Mouse (Mus musculus): ENCODE results near the gene Clec16a.
A peak's percentile ranks its signal among the peaks of the same experiment; 100 is the strongest.

Clec16a gene

DNA sequence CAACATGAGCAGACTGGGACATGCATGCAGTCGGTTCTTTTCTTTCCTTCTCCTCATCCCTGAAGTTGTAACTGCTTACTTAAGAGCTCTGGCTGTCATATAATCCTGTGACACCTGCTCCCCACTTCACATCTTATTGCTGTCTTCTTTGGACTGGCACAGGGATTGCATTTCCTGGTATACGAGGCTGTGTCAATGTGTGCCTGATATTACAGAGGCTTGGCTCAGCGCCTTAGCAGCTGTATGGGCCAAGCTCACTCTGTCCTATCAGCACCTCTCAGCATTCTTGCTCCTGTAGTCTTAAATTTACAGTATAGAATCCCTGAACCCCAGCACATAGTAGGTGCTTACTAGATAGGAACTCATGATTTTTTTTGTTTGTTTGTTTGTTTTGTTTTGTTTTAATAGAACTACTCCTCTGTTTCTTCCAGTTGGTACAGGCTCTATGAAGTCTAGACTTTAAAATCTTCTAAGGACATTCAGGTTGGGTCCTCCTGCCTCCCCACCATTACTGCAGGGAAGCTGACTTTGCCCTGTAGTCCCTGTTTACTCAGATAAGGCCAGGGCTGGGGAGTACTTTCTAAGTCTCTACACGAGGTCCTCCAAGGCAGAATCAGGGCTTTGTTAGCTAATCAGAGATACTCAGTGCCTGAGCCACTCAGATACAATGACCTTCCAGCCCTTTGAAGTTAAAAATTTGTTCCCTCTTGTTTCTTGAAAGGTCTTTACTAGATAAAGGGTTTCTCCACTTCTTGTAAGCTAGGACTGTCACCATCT, 97.9 kb downstream of the Clec16a start:
- DNase-seq (ENCODE audit: low read depth, low spot score) = no peak

DNA sequence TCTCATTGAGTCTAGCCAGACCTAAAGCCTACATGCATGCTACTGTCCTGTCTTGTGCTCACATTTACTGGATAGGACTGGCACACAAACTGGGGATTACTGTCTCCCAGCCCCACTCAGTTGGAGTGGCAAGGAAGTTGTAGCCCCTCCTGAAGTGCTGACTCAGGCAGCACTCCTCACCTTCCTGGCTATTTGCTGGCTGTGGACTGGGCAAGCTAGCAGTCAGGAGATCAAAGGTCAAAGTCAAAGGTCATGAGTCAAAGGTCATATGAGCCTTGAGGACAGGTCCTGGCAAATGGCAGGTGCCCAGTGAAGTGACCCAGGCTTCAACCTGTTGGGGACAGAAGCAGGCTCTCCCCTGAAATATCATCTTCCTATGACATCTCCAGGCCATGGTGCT, 99.1 kb downstream of the Clec16a start:
- DNase-seq (ENCODE audit: low read depth, low spot score) = no peak

DNA sequence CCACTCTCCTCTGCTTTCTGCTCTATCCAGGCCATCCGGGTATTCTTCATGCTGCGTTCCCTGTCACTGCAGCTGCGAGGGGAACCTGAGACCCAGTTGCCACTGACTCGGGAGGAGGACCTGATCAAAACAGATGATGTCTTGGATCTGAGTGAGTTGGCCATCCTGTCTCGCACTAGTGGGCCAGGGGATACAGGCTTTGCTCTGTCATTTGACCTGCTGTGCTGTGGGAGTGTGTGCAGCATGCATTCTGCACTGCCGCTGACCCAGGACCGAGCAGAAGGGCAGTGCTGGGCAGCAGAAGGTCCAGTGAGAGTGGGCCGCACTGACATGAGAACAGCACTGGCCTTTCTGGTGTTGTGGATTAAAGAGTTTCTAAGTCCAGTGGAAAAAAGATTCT, 99.6 kb downstream of the Clec16a start:
- DNase-seq (ENCODE audit: low read depth, low spot score) = no peak

DNA sequence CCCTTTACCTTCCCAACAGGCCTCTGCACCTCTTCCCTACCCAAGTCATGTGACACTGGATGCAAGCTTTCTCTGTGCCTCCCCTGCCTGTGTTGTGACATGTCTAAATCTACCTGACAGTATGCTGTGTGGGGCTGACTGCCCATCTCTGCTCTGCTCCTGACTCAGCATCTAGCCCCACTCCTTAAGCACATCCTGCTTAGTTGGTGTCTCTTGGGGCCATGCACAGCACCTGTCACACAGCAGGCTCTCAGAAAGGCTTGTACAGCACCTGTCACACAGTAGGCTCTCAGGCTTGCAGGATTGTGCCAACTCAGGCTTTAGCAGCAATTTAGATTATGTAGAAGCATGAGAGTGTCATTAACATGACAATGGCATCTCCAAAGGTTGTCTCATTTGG, 106.7 kb downstream of the Clec16a start:
- DNase-seq (ENCODE audit: low read depth, low spot score) = no peak

DNA sequence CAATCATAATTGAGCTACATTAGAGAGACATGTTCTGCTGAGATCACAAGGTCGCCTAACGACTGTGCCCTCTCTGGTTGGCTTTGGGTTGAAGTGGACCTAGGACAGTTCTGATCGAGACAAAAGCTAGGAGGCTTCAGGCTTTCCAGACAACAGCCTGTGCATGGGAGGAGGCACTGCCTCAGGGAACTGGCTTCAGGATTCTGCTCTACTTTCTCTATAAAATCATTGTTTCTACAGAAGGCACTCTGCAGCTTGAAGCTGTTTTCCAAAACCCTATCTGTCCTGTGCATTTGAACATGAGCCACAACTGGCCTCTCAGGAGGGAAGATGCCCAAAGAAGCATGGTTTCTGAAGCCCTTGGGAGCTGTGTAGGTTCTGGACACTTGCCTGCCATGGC, 107.8 kb downstream of the Clec16a start:
- no peak for DNase-seq (ENCODE audit: low read depth, low spot score)

DNA sequence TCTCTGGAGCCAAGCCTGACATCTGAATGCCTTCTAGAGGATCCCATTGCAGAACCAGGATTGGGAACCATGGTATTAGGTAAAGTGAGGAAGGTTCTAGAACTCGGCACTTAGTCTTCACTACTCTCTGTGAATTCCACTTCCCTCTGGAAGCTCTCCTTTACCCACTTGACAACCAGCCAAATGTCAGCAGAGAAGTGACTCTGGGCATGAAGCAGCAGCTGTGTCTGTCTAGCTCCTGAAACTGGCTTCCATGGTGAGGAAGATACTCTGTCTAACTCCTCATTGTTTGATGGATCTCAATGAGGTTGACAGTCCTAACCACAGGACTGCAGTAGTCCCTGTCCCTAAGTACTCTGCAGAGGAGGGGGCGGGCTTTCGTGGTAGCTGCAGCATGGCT, 110.1 kb downstream of the Clec16a start:
- DNase-seq (ENCODE audit: low read depth, low spot score) = no peak

DNA sequence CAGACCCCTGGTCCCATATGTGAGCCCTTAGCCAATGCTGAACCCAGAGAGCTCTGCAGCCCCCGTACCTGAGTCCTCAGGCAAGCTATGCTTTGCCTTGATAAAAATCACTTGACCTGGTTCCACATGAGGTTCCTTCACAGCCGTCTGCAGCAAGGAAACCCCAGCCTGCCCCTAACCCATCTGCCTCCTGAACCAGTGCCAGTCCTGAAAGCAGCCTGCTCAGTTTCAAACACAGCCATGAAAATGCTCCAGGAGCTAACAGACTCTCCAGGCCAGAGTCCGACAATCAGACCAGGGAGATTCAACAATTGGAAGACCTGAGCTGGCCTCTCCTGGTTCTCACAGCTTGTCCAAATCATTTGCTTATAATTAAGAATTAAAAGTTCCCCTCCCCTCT, 110.8 kb downstream of the Clec16a start:
- no peak for DNase-seq (ENCODE audit: low read depth, low spot score)

DNA sequence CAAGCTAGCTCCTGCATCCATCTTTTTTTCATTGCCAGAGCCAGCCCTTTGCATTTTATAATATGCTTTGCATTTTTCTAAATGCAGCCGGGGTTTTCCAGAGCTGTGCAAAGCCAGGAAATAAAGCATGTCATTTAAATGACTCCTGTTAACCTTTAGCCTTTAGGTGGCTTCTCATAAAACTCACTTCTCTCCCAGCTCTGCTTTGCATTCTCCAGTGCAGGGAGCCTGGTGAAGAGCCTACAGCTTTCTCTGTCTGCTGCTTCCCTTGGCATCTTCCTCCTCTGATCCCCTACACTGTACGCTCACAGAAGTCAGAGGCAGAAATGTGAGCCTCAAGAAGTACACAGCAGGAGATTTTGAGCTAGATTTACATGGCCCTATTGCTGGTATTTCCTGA, 111.3 kb downstream of the Clec16a start:
- DNase-seq (ENCODE audit: low read depth, low spot score) = no peak

DNA sequence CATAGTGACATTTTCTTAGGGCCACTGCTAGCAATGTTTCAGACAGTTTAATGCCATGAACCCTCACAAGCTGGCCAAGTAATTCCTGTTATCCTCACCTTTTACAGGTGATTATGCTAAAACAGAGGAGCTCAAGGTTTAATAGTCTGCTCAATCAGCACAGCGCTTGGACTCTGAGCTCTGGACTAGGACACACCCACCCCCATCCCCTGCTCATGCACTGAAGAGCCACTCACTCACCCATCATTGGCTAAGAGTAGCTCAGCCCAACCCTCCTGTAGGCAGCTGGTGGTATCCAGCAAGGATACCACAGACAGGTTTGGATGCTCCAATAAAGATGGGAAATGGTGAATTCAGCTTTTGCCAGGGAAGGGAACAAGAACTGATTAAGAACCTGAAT, 111.8 kb downstream of the Clec16a start:
- DNase-seq (ENCODE audit: low read depth, low spot score) = no peak

DNA sequence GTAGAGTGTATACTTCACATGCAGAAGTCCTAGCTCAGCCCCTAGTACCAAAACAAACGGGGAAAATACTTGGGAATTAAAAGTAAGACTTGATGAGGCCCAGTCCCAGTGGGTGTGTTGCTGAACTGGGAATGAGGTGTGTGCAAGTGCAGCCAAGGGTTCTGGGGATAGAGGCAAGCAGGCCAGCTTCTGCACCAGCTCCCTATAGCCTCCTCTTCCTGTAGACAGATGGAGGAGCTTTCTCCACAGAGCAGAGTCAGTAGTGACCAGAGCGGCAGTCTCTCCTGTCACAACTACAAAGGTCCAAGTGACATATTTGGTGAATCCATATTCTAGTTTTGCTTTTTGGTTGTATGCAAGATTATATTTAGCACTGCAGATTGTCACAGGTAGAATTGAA, 114.1 kb downstream of the Clec16a start:
- DNase-seq (ENCODE audit: low read depth, low spot score) = no peak

DNA sequence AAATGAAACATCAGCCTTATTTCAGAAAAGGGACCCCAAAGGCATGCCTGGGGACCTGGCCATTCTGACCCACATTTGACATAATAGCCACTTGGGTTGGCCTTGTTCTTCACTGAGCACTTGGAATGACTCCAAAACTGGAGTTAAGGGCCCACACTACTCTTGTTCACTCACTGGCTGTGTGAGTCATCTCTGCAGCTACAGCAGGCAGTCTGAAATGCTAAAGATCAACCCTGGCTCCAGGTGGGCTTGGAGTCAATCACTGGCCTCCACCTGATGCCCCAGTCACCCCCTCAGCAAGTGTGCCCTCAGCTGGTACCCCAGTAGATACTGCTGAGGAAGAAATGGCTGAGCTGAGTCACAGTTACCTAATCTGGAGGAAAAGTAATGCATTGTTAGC, 115.4 kb downstream of the Clec16a start:
- no peak for DNase-seq (ENCODE audit: low read depth, low spot score)

DNA sequence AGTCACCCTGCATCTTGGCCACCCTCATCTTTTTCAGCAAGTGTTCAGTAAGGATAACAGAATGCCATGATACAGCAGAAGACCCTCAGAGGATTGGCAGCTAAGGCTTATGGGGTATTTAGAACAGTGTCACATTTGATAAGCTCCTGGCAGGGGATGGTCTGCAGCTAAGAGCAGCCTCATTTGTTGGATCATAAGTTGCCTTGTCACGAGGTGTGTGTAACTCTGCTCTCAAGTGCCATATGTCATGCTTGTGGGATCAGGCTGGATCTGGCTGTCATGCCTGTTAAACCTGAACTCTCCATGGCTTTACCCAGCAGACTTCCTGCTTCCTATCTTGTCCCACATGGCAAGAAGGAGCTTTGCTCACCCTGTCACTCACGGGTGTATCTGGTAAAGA, 116.2 kb downstream of the Clec16a start:
- DNase-seq (ENCODE audit: low read depth, low spot score) = peak; percentile 23

DNA sequence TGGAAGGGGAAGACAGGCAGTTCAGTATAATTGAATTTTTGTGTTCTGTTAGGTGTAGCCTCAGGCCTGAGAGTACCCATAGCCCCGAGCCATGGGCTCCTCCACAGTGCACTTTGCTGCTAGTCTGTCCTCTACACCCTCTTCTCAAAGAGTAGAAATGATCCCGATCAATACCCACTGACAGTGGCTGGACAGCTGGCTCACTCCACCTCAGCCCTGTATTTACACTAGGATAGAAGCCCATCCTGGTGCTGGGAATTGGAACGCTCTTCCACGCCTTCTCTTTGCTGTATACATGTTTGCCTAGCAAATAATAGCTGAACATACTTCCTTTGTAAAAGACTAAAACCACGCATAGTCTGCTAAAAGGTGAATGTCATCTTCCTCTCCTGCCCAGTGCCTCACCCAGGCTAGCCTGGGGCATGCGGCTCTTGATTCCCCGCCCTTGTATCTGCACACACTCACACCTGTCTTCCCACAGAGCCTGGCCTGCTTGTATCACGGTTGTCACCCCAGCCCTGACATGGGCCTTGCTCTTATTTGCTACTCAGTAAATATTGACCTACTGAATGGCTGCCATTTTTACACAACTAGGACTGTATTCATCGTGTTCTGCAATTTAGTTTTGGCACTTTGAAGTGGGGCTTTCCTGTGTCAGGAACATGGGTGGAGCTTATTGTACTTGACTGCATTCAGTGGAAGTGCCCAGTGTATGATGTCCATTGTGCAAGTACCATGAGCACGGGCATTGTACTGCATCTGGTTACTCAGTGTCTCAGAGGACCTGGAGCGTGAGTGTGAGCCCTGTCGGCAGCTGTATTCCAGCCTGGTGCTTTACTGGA, 119.0 kb downstream of the Clec16a start:
- no peak for DNase-seq (ENCODE audit: low read depth, low spot score)

DNA sequence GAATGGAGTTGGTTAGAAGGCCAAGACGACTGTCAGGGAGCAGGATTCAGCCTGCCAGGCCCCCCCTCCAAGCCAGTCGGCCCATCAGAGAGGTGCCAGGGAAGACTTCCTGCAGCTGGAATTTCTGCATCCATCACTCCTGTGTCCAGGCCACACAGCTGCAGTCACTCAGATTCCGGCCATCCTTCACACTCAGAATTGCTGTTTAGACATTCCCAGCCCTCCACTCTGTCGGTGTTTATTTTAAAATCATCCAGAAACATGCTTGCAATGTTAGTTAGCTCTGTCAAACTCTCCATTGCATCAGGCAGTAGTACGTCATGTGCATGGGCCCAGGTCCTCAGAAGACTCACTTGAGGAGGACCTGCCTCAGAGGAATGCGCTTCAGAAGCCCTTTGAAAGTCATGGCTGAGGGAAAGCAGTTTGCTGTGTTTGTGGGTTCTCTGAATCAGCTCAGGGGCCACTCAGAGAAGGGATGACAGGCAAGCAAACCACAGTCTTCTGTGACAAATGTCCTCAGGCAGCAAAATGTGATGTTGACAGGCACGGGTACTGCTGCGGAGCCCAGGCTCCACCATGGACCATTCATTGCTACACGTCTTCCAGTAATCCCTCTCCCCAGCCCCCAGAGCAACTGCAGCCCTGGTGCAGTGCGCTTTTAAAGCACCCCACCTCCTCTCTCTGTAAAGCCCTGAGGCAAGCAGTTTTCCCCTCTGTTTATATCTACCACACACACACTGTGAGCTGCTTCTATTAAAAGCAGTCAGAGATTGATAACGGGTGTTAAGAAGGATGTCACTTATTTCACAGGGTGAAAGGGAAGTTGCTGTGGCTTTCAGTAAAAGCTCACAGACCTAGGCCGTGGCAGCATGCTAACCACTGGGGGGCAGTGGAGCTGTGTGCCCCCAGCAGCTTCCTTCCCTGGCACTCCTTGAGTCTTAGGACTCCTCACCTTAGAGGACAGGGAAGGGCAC, 120.1 kb downstream of the Clec16a start:
- DNase-seq (ENCODE audit: low read depth, low spot score) = no peak

DNA sequence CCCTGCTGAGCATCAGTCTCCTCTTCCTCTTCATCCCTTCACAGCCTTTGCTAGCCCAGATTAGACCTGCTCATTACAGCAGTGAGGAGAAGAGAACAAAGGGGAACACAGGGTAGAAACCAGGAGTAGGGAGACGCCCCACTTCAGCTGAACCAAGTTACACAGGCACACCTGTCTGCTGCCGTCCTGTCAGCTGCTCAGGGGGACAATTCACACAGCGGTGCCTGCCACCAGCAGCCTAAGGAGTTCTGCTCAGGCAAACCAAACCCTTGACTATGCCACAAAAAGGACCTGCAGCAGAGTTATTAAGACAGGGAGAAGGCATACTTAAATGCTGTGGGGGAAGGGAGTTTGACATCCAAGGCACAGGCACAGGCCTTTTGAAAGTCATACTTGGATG, 121.6 kb downstream of the Clec16a start:
- no peak for DNase-seq (ENCODE audit: low read depth, low spot score)

DNA sequence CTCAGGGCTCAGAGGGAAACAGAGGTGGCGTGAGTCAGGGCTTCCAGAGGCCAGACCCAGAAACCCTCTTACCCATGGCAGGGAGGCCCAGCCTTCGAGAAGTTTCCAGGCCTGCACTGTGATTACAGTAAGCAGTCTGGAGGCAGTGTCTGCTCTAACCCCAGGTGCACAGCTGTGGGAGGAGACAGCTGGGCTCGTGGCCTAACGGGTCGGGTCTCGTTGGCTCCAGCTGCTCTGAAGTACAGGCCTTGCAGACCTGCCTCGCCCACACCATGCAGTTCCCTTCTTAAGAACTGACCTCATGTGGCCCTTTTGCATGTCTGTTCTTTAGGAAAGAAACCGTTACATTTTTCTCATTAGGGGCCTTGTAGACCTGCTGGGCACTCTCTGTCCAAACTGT, 123.3 kb downstream of the Clec16a start:
- no peak for DNase-seq (ENCODE audit: low read depth, low spot score)

DNA sequence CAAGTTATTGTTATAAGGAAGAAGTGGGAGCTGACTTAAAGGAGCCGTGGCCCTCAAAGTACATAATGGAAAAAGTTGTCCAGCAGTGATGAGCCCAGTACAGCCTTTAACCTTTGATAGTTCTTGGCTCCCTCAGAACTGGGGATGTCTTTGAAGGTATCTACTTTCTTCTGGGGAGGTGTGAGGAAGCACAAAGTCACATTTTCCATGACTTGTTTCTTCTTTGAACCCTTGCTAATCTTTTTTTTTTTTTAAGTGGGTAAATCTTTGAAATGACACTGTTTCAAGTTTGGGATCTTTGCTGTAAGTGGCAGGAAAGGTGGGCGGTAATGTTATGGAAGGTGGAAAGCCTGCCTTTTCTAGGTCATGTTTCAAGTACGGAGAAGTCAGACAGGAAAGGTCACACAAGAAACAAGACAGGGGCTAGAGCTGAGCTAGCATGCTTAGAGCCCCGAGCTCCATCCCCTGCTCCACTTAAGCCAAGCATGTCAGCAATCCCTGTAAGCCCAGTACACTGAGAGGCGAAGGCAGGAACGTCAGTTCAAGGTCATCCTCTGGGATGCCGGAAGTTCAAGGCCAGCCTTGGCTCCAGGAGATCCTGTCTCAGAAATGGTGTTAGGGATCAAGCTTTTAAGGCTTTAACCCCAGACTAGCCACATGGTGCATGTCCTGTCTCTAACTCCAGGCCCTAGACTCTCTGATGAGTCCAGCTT, 124.0 kb downstream of the Clec16a start:
- DNase-seq (ENCODE audit: low read depth, low spot score) = no peak

DNA sequence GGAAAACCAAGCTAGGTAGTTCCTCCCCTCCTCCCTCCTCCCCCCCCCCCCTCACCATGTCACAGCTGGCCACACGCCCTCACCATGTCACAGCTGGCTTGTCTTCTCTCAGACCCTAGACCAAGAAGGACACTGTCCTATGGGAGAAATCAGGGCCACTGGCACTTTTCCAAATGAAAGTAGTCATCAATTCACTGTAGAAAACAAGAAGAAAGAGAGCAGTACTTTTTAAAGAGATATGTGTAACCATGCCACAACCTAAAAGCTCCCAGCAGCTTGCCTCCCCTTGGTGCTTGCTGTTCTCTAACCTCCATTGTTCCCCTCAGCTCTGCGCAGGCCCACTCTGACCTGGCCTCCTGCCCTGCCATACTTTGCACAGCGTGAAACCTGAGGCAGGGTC, 124.8 kb downstream of the Clec16a start:
- no peak for DNase-seq (ENCODE audit: low read depth, low spot score)

DNA sequence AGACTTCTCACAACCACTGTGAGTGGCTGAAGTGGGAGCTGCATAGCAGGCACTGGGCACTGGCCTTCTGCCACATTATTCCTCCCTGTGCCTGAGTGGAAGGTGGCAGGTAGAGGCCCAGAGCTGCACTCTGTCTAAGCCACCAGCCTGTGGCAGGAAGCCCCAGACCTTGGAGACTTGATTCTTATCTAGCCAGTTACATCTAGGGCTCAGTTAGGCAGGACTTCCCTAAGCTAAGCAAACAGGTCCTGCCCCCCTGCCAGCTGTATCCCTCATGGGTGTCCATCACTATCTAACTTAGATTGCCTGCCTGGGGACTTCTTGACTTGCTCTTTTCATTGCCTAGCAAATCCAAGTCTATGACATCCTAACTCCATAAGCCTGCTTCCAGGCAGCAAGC, 127.4 kb downstream of the Clec16a start:
- DNase-seq (ENCODE audit: low read depth, low spot score) = no peak

DNA sequence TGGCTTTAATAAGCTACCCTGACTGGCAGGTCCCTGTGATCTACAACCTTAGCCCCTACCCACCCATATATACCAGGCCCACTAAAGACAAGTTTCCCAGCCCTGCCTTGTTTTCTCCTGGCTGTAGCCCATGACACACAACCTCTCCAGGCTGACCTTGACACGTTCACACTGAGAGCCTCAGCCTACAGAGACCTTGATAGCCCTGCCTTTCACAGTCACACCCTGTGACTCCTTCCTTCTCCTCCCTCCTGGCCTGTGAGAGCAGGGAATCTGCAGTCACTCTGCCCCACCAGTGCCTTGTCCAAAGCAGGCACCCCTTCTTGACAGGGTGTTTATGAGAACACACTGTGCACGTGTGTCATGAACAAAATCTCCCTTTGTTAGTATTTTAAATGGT, 128.9 kb downstream of the Clec16a start:
- no peak for DNase-seq (ENCODE audit: low read depth, low spot score)

DNA sequence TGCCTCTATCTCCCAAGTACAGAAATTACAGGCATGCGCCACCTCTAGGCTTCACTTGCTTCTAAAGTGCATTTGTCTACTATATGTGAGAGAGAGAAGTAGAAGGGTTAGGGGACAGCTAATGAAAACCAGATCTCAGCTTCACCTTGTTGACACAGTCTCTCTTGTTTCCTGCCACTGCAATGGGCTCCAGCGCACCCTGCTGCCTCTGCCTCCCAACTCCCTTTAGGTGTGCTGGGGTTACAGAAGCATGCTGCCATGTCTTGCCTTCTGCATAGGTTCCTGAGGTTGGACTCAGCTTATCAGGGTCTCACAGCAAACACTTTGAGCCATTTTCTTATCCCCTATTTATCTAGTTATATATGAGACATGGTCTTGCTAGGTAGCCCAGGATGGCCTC, 129.8 kb downstream of the Clec16a start:
- no peak for DNase-seq (ENCODE audit: low read depth, low spot score)
